Mouse (Mus musculus) megakaryocyte-erythroid progenitor cell, adult 5 weeks (primary cell): ENCODE measurements around the gene Chchd5. TPM values are rescaled to one million over a fixed set of nuclear protein-coding genes. Genes with fewer than 3 reads are reported as not detected.

Experiments used
- polyA plus RNA-seq: library from polyadenylated mRNA; stranded (reverse); fragments of >175 nt; gene quantifications from 2 replicates; pipeline ENCODE4 v1.2.3, GENCODE M21; 2012

The Chchd5 gene
- polyA plus RNA-seq: 15.5 and 18.2 TPM in 2 replicates

DNA sequence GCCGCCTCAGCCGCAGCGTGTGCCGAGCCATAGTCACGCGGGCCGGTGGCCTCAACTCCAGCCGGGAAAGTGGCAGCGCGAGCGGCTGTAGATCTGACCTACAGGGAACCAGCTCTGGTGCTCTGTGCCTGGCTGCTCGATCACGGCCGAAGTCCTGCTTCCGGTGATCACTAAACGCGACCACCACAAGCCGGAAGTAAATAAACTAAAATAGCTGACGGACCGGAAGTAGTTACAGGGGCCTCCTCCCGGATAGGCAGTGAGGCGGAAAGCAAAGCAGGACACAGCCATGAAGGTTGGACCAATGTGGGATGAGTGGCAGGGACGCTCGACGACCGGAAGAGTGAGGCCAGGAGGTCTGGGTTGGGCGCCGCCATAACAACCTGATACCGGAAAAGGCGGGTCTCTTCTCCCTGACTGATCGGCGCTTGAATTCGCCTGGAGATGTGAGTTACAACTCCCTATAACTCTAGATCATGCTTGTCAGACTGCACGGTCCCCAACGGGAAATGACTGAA lies at the start of gene Chchd5:
TSS of gene Chchd5 (plus strand) at position 289 of the 518 bp plus-strand sequence.

DNA sequence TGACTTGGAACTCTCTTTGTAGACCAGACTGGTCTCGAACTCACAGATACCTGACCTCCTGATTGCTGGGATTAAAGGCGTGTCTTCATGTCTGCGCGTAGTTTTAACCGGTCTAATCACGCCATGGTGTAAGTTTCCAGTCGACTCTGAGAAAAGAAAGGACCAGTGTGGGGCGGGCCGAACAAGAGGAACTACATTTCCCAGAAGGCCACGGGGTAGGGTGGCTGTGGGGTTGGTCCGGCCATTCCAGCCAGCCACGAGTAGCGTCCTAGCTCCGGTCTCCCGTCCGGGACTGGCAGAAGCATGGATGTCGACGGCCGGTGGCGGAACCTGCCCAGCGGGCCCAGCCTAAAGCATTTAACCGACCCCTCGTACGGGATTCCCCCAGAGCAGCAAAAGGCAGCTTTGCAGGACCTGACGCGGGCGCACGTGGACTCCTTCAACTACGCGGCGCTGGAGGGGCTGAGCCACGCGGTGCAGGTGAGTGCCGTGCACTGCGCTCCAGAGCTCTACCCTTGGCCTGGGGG lies 28.7 kb upstream of the Chchd5 start, which contains the start of gene Polr1b:
TSS of gene Polr1b (plus strand) at position 212 of the 527 bp plus-strand sequence.

Other genes starting within 250 kb of the Chchd5 start
- gene Zc3h8, start 185.6 kb upstream of the Chchd5 start, polyA plus RNA-seq: 1.2 and 1.3 TPM in 2 replicates
- 2.2 and 2.4 TPM in 2 replicates for gene Zc3h6, start 162.3 kb upstream of the Chchd5 start, polyA plus RNA-seq
- 9.9 and 10.4 TPM in 2 replicates for gene Gm10762, start 162.0 kb upstream of the Chchd5 start, polyA plus RNA-seq
- gene Vinac1, start 81.5 kb upstream of the Chchd5 start, polyA plus RNA-seq: not detected in 2 replicates
- gene Ttl, start 63.8 kb upstream of the Chchd5 start, polyA plus RNA-seq: 1.8 and 2.5 TPM in 2 replicates
- gene Polr1b, start 28.7 kb upstream of the Chchd5 start, polyA plus RNA-seq: 18.3 and 19.6 TPM in 2 replicates
- gene Slc20a1, start 69.1 kb downstream of the Chchd5 start, polyA plus RNA-seq: 54.0 and 79.7 TPM in 2 replicates
- 24.0 and 33.4 TPM in 2 replicates for gene Ckap2l, start 167.5 kb downstream of the Chchd5 start, polyA plus RNA-seq
- gene Il1a, start 180.3 kb downstream of the Chchd5 start, polyA plus RNA-seq: 0.04 TPM in 1 of 2 replicates, not detected in the other
- gene Il1b, start 241.4 kb downstream of the Chchd5 start, polyA plus RNA-seq: 0.32 TPM in 1 of 2 replicates, not detected in the other